Mouse (Mus musculus): ENCODE measurements around the gene Cnksr2. TPM values are rescaled to one million over a fixed set of nuclear protein-coding genes. Genes with fewer than 3 reads are reported as not detected.

Cnksr2 gene
- 4.4 and 6.6 TPM in 2 replicates for total RNA-seq (2021)
- long read RNA-seq, partial matches to known transcripts = 2 of 3 reads
- long read RNA-seq, other reads (novel, unspliced or antisense) = 1 of 3 reads

- peak; percentile 19 for DNase-seq
These were observed at the start of gene Cnksr2 for GRCm38 (mm10) chrX:158043057-158043843. Cnksr2 (minus strand) TSS chrX:158043294.

- DNase-seq = no peak
These were observed 698 bp upstream of the Cnksr2 start for GRCm38 (mm10) chrX:158043844-158044140.

- peak; percentile 1 for DNase-seq
These were observed 638 bp downstream of the Cnksr2 start for GRCm38 (mm10) chrX:158042255-158043056.

GRCm38 (mm10) chrX:158041703-158042102, 1.4 kb downstream of the Cnksr2 start:
- DNase-seq = no peak

- no peak for DNase-seq
These were observed 91.4 kb downstream of the Cnksr2 start for GRCm38 (mm10) chrX:157951698-157952097.

- DNase-seq = no peak
These were observed 93.8 kb downstream of the Cnksr2 start for GRCm38 (mm10) chrX:157949256-157949655.

- no peak for DNase-seq
These were observed 98.0 kb downstream of the Cnksr2 start for GRCm38 (mm10) chrX:157945121-157945520.

- DNase-seq = no peak
These were observed 106.5 kb downstream of the Cnksr2 start for GRCm38 (mm10) chrX:157936611-157937010.

- DNase-seq = no peak
These were observed 123.0 kb downstream of the Cnksr2 start for GRCm38 (mm10) chrX:157920093-157920492.

- DNase-seq = no peak
These were observed 213.1 kb downstream of the Cnksr2 start for GRCm38 (mm10) chrX:157829983-157830382.

- no peak for DNase-seq
These were observed 224.2 kb downstream of the Cnksr2 start for GRCm38 (mm10) chrX:157818921-157819260.

GRCm38 (mm10) chrX:157818207-157818920, 224.7 kb downstream of the Cnksr2 start, which contains the start of gene Klhl34:
Klhl34 (plus strand) TSS chrX:157818435.
- DNase-seq = no peak

GRCm38 (mm10) chrX:157817571-157818206, 225.4 kb downstream of the Cnksr2 start:
- no peak for DNase-seq

- no peak for DNase-seq
These were observed 233.4 kb downstream of the Cnksr2 start for GRCm38 (mm10) chrX:157809721-157810120.

GRCm38 (mm10) chrX:157801669-157802068, 241.4 kb downstream of the Cnksr2 start:
- DNase-seq = no peak

Other genes with a start within 250 kb of the Cnksr2 start
- not detected in 2 replicates for gene Klhl34, start 224.9 kb downstream of the Cnksr2 start, total RNA-seq (2021)